Mouse (Mus musculus) hindbrain, embryonic 12.5 days (tissue): Measurements from ENCODE around the gene Ecd. TPM values are rescaled to one million over a fixed set of nuclear protein-coding genes. Genes with fewer than 3 reads are reported as not detected.
A peak's percentile ranks its signal among the peaks of the same experiment; 100 is the strongest.
"Not testable (repeated sequence)": the region's sequence is repeated elsewhere in the genome, so short reads cannot be mapped to it uniquely, and the experiment has no call there.

Experiments used
- ATAC-seq: fragments of 200-750 bp; cut with Nextera tagmentation; 2 replicates; pipeline ENCODE4 v1.8.0; 2017; ENCODE audit warnings: moderate TSS enrichment; ENCODE audit not compliant: low FRiP score
- H3K27ac ChIP-seq: fragments of 300-500 bp; sonication (generic); 2 replicates; pipeline ENCODE4 v1.5.1; 2016; ENCODE audit warnings: mild to moderate bottlenecking
- H3K27me3 ChIP-seq: fragments of 300-500 bp; sonication (generic); 2 replicates; pipeline ENCODE4 v1.6.1; 2016; ENCODE audit warnings: mild to moderate bottlenecking
- H3K36me3 ChIP-seq: fragments of 300-500 bp; sonication (generic); 2 replicates; pipeline ENCODE4 v1.6.1; 2016; ENCODE audit warnings: mild to moderate bottlenecking
- H3K4me1 ChIP-seq: fragments of 300-500 bp; sonication (generic); 2 replicates; pipeline ENCODE4 v1.6.1; 2016
- H3K4me2 ChIP-seq: fragments of 300-500 bp; sonication (generic); replicated peaks from 2 replicates; pipeline ENCODE4 v1.6.1; 2016; ENCODE audit warnings: mild to moderate bottlenecking
- H3K4me3 ChIP-seq: fragments of 300-500 bp; sonication (generic); 2 replicates; pipeline ENCODE4 v1.5.1; 2016; ENCODE audit warnings: mild to moderate bottlenecking
- H3K9ac ChIP-seq: fragments of 300-500 bp; sonication (generic); 2 replicates; pipeline ENCODE4 v1.6.1; 2016; ENCODE audit warnings: mild to moderate bottlenecking, moderate library complexity
- H3K9me3 ChIP-seq: fragments of 300-500 bp; sonication (generic); replicated peaks from 2 replicates; pipeline ENCODE4 v1.6.1; 2016; ENCODE audit warnings: mild to moderate bottlenecking
- WGBS: fragments of 180-500 bp; shearing (Covaris S2); methylation state at CpG from one replicate; pipeline ENCODE4 v1.1.7; 2016; 5-methylcytosine and 5-hydroxymethylcytosine counted together
- polyA plus RNA-seq: library from polyadenylated mRNA; unstranded; fragments of >200 nt; fragmentation: Nextera tagmentation; extraction: Ambion mirVana; gene quantifications from 2 replicates; pipeline ENCODE4 v1.2.1, GENCODE M21; 2016

Gene Ecd
- polyA plus RNA-seq, 1 experiment from 2014 or later = 55.0 TPM

DNA sequence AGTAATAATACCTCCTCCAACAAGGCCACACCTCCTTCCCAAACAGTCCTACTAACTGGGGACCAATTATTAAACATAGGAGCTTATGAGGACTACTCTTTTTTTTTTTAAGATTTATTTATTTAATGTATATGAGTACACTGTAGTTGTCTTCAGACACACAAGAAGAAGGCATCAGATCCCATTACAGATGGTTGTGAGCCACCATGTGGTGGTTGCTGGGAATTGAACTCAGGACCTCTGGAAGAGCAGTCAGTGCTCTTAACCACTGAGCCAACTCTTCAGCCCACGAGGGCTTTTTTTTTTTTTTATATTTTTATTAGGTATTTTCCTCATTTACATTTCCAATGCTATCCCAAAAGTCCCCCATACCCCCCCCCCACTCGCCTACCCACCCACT, 42.8 kb downstream of the Ecd start:
- not testable (repeated sequence) for H3K27ac ChIP-seq, H3K9me3 ChIP-seq, H3K4me1 ChIP-seq, H3K4me3 ChIP-seq, H3K4me2 ChIP-seq, H3K27me3 ChIP-seq, ATAC-seq, H3K9ac ChIP-seq
- 75% methylated on average over 2 of the region's 2 CpGs for WGBS
- peaks cover 17% of the 10 kb centered on the region for H3K36me3 ChIP-seq

DNA sequence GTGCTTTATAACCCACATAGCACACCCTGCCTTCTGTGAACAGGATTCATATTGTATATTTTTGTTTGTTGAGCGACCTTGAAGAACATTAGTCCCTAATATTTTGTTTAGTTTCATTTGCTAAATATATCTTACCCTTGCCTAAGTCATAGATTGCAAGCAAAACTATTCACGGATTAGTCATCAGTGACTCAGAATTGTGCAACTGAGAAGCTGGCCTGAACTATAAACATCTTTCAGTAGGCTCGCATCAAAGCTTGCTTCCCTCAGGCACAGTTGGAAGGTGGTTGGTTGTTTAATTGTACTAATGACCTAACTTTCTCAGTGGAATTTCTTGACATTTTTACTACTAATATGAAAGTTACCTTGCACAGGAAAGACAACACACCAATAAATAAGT, 49.8 kb downstream of the Ecd start:
- WGBS = 92% methylated on average over 3 of the region's 3 CpGs
- H3K36me3 ChIP-seq = no peaks in the 10 kb centered on the region
- H3K9ac ChIP-seq = no peak overlapping the region
- H3K4me1 ChIP-seq = 0 out of 2 replicates have a peak, but pooled peaks cover 5% of the 10 kb centered on the region
- H3K4me3 ChIP-seq = no peak overlapping the region
- H3K27me3 ChIP-seq = no peaks in the 10 kb centered on the region
- H3K4me2 ChIP-seq = no peak overlapping the region
- H3K27ac ChIP-seq = no peak overlapping the region
- ATAC-seq = no peak
- H3K9me3 ChIP-seq = no peaks in the 10 kb centered on the region

- no peak for ATAC-seq
- H3K9ac ChIP-seq = no peak overlapping the region
- no peaks in the 10 kb centered on the region for H3K9me3 ChIP-seq
- WGBS = 81% methylated on average over 3 of the region's 3 CpGs
- H3K27me3 ChIP-seq = no peaks in the 10 kb centered on the region
- H3K36me3 ChIP-seq = no peaks in the 10 kb centered on the region
- H3K27ac ChIP-seq = no peak overlapping the region
- 0 out of 2 replicates have a peak, but pooled peaks cover 5% of the 10 kb centered on the region for H3K4me1 ChIP-seq
- no peak overlapping the region for H3K4me2 ChIP-seq
- no peak overlapping the region for H3K4me3 ChIP-seq
Observed at GRCm38 (mm10) chr14:20297616-20298015, 50.3 kb downstream of the Ecd start.

DNA sequence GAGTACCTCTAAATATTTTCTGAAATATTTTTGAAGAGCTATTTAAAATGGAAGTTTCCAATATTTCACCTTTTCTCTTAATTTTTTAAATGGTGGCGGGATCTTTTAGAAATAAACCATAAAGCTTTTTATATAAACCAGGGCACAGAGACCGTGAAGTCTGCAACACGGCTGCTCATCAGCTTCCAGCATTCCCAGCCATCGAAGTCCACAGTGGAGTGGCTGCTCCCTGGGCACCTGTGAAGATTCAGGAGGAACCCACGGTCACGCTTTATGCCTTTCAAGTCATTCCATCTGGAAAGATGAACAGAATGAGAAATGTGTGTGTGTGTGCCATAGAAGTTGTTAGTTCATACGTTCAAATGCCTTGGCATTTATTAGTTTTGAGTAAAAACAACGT, 53.0 kb downstream of the Ecd start:
- Histone ChIP-seq H3K9me3 (no peaks in the 10 kb centered on the region), H3K4me2 (peak overlapping the region; percentile 50), H3K27me3 (no peaks in the 10 kb centered on the region), H3K4me1 (0 out of 2 replicates have a peak, but pooled peaks cover 5% of the 10 kb centered on the region), H3K4me3 (peak overlapping the region; percentile 46), H3K36me3 (no peaks in the 10 kb centered on the region), H3K9ac (peak overlapping the region; percentile 2; the same call in 1 of the 2 replicates), H3K27ac (no peak overlapping the region)
- ATAC-seq = peak; percentile 47; the same call in 1 of the 2 replicates
- WGBS = 46% methylated on average over 8 of the region's 8 CpGs

DNA sequence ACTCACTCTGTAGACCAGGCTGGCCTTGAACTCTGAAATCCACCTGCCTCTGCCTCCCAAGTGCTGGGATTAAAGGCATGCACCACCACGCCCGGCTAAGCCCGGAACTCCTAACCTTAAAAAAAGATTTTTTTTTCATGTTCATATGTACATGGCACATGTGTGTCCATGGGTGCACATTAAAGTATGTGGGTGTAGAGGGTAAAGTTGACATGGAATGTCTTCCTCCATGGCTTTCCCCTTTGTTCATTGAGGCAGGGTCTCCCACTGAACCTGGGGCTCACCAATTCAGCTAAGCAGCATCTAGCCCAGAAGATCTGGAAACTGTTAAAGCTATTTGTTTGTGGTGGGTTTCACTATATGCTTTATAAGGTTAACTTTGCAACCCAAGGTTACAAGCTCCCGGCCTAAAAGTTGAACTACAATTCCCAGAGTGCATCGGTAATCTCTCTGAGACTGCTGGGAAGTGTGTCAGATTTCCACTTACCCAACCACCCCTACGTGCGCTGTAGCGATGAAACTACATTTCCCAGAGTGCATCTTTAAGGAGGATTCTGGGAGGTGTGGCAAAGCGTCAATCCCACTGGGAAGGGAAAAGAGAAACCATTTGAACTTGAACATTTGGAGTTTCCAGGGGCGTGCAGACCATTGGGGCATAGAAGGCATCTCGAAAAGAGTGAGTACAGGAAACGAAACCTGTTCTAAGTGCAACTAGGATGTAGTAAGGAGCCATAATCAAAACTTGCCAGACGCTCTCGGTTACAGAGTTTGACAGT, 53.6 kb downstream of the Ecd start, which contains the start of gene Nudt13:
Gene Nudt13, plus strand, starts transcription at position 581 of the 776 bp plus-strand sequence.
- H3K9ac ChIP-seq = peak within 1 kb of the TSS; percentile 2; the same call in 1 of the 2 replicates
- H3K4me1 ChIP-seq = 0 out of 2 replicates have a peak, but pooled peaks cover 5% of the 10 kb centered on the region
- no peaks in the 10 kb centered on the region for H3K36me3 ChIP-seq
- peak within 1 kb of the TSS; percentile 46 for H3K4me3 ChIP-seq
- WGBS = 24% methylated on average over 14 of the region's 14 CpGs
- no peaks in the 10 kb centered on the region for H3K9me3 ChIP-seq
- H3K27me3 ChIP-seq = no peaks in the 10 kb centered on the region
- H3K4me2 ChIP-seq = peak within 1 kb of the TSS; percentile 50
- ATAC-seq = peak; percentile 96
- H3K27ac ChIP-seq = no peak within 1 kb of the TSS

DNA sequence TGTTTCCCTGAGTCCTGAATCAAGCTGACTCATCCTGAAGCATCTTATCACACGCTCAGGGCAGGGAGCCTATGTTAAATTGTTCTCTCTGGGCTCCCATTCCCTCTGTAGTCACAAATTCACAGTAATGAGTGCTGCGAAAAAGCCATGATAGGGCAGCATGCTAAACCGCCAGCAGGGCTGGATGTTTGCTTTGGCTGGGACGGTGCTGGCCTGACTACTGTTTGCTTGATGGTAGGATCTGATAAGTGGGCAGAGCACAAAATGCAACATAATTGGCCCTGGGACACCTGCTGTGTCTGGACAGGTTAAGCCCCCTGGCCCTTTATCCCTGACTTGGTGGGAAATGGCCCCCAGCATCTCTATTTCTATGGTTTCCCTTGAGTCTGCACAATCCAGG, 56.5 kb downstream of the Ecd start:
- ATAC-seq = no peak
- WGBS = 61% methylated on average over 4 of the region's 4 CpGs
- no peak overlapping the region for H3K4me3 ChIP-seq
- H3K9me3 ChIP-seq = no peaks in the 10 kb centered on the region
- no peak overlapping the region for H3K9ac ChIP-seq
- no peak overlapping the region for H3K27ac ChIP-seq
- H3K36me3 ChIP-seq = no peaks in the 10 kb centered on the region
- 0 out of 2 replicates have a peak, but pooled peaks cover 5% of the 10 kb centered on the region for H3K4me1 ChIP-seq
- no peak overlapping the region for H3K4me2 ChIP-seq
- no peaks in the 10 kb centered on the region for H3K27me3 ChIP-seq

Other genes starting within 250 kb of the Ecd start
- 10.6 and 10.8 TPM in 2 replicates for gene Saysd1, start 209.6 kb downstream of the Ecd start, polyA plus RNA-seq
- gene Kcnk5, start 166.3 kb downstream of the Ecd start, polyA plus RNA-seq = 5.8 and 6.9 TPM in 2 replicates
- 0.14 TPM in 1 of 2 replicates, not detected in the other for gene Kcnk16, start 78.9 kb downstream of the Ecd start, polyA plus RNA-seq
- 11.7 and 12.5 TPM in 2 replicates for gene Nudt13, start 53.4 kb downstream of the Ecd start, polyA plus RNA-seq
- 52.5 and 53.2 TPM in 2 replicates for gene Fam149b, start within 50 bp of the Ecd start, polyA plus RNA-seq
- 150 and 158 TPM in 2 replicates for gene Dnajc9, start 40.8 kb upstream of the Ecd start, polyA plus RNA-seq
- gene Mrps16, start 45.5 kb upstream of the Ecd start, polyA plus RNA-seq = 65.0 and 67.4 TPM in 2 replicates
- 0.73 and 2.3 TPM in 2 replicates for gene Cfap70, start 104.1 kb upstream of the Ecd start, polyA plus RNA-seq
- gene Anxa7, start 132.0 kb upstream of the Ecd start, polyA plus RNA-seq = 19.9 TPM in 2 replicates
- gene Mss51, start 148.8 kb upstream of the Ecd start, polyA plus RNA-seq = 0.82 and 0.83 TPM in 2 replicates
- 69.4 and 74.0 TPM in 2 replicates for gene Ppp3cb, start 198.5 kb upstream of the Ecd start, polyA plus RNA-seq